Mouse (Mus musculus) spleen, postnatal 4 days (tissue): ENCODE results near the gene Cdca7.
A peak's percentile ranks its signal among the peaks of the same experiment; 100 is the strongest.

Experiments used
- DNase-seq, 2 experiments: peaks; one replicate each; pipeline ENCODE4 v3.0.0; 2022; ENCODE audit warnings: low spot score in 2 of 2

The Cdca7 gene

GRCm38 (mm10) chr2:72491650-72492049 is 15.7 kb downstream of the Cdca7 start:
- DNase-seq, result no peak

- no peak for DNase-seq
These were observed 17.1 kb downstream of the Cdca7 start for GRCm38 (mm10) chr2:72493039-72493438.

GRCm38 (mm10) chr2:72499074-72499721 is 23.2 kb downstream of the Cdca7 start:
- no peak for DNase-seq

- no peak for DNase-seq
These were observed 23.9 kb downstream of the Cdca7 start for GRCm38 (mm10) chr2:72499782-72500411.

GRCm38 (mm10) chr2:72502041-72502813 is 26.3 kb downstream of the Cdca7 start:
- DNase-seq, result no peak

GRCm38 (mm10) chr2:72503646-72504045 is 27.7 kb downstream of the Cdca7 start:
- DNase-seq, result no peak

GRCm38 (mm10) chr2:72507855-72508635 is 32.1 kb downstream of the Cdca7 start:
- no peak for DNase-seq

- no peak for DNase-seq
These were observed 32.9 kb downstream of the Cdca7 start for GRCm38 (mm10) chr2:72508891-72509290.

- DNase-seq, result no peak
These were observed 39.6 kb downstream of the Cdca7 start for GRCm38 (mm10) chr2:72515526-72515925.

GRCm38 (mm10) chr2:72515971-72516719 is 40.2 kb downstream of the Cdca7 start:
- DNase-seq, result peak; percentile 41 to 72

- no peak for DNase-seq
These were observed 40.7 kb downstream of the Cdca7 start for GRCm38 (mm10) chr2:72516720-72517089.

GRCm38 (mm10) chr2:72524022-72524421 is 48.1 kb downstream of the Cdca7 start:
- no peak for DNase-seq

GRCm38 (mm10) chr2:72525556-72525955 is 49.6 kb downstream of the Cdca7 start:
- no peak for DNase-seq

- no peak for DNase-seq
These were observed 53.0 kb downstream of the Cdca7 start for GRCm38 (mm10) chr2:72529026-72529357.

GRCm38 (mm10) chr2:72529358-72530319 is 53.7 kb downstream of the Cdca7 start:
- DNase-seq, result no peak

GRCm38 (mm10) chr2:72535889-72536288 is 59.9 kb downstream of the Cdca7 start:
- DNase-seq, result no peak
